Mouse (Mus musculus) heart, adult 8-10 months (tissue): Measurements from ENCODE around the gene Clp1. TPM values are rescaled to one million over a fixed set of nuclear protein-coding genes. Genes with fewer than 3 reads are reported as not detected.

Experiments
- DNase-seq: peaks from one replicate; pipeline ENCODE4 v3.0.0; 2022; ENCODE audit warnings: low spot score
- total RNA-seq, 4 experiments: library from RNA; stranded (reverse); gene quantifications; 2 replicates each; pipeline ENCODE4 v1.2.4; 2022

The Clp1 gene
- 1 to 10 TPM; 4.0 to 6.5 (median 4.6) TPM for total RNA-seq

DNA sequence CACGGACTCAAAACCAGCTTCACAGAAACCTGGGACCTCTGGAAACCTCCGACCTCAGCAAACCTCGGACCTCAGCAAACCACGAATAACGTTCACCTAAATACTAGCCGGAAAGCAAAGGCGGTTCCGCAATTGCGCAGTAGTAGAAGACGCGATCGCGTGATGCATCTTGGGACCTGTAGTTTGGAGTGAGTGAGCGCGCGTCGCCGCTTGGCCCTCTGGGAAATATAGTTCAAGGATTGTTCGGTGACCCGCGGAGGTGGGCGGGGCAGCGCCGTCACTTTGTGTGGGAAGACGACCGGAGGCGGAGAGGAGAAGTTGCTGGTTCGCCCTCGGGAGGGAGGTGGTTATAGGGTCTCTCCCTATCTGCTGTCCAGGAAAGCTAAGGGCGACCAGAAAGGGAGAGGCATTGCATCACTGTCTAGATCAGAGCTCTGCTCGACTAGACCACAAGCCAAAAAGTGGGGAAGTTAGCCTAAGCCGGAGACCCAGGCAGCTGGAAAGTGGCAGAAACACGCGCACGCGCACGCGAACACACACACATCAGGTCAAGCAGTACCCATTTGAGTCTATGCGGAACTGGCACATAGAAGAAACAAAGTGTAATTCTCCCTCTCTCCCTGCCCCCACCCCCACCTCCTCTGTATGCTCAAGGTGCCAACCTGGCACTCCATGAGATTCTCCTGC, at the start of gene Clp1:
TSS of gene Clp1 (minus strand) at position 179 of the 687 bp plus-strand sequence.
- DNase-seq: peak; percentile 98

DNA sequence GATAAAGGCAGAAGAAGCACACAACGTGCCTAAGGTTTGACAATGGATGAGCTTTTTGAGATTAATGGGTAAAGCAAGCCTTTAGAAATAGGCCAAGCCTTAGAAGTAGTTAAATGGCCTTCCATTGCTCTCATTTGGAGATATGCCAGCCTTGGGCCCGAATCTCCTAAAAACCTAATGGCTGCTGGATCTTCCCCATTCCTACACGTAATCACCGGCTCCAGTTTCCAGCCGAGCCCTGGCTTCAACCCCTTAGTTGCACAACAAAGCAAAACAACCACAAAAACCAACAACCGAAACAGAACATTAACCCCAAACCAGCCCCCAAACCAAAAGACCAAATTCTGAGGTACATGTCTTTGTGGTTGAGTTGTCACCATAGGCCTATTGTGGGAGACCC, 48.5 kb upstream of the Clp1 start:
- no peak for DNase-seq

GRCm38 (mm10) chr2:84775241-84775640, 48.1 kb upstream of the Clp1 start, which contains the start of gene Serping1:
Gene Serping1 (minus strand): TSS chr2:84775444.
- no peak for DNase-seq

- peak; percentile 83 for DNase-seq
These were observed 47.6 kb upstream of the Clp1 start for GRCm38 (mm10) chr2:84774751-84775150.

- DNase-seq: no peak
These were observed 46.0 kb upstream of the Clp1 start for GRCm38 (mm10) chr2:84773195-84773594.

GRCm38 (mm10) chr2:84772454-84772853, 45.3 kb upstream of the Clp1 start:
- DNase-seq: no peak

DNA sequence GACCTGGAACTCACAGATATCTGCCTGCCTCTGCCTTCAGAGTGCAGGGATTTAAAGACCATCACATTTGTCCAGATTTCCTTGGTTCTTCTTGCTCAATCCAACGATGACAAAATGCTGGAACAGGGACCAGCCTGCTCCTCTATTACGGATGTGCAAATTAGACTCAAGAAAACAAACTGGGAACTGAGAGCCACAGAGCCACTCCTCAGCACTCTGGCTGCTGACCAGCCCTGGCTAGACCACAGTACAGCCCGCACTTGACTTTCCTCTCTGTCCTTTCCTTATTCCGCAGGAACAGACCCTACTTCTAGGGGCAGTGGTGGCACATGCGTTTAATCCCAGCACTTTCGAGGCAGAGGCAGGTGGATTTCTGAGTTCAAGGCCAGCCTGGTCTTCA, 43.4 kb upstream of the Clp1 start:
- peak; percentile 51 for DNase-seq

- no peak for DNase-seq
These were observed 35.7 kb upstream of the Clp1 start for GRCm38 (mm10) chr2:84762818-84763217.

DNA sequence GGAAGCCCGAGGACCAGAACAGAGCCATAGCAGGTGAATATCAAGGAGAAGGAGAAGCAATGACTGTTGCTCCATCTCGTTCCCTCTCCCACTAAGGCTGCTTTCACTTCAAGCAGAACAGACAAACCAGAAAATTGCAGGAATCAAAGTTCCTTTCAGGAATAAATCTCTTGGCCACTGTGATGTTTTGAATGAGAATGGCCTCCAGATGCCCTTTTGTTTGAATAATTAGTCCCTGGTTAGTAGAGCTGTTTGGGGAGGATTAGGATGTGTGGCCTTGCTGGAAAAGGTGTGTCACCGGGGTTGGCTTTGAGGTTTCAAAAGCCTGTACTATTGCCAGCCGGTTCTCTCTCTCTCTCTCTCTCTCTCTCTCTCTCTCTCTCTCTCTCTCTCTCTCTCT, 35.1 kb upstream of the Clp1 start:
- DNase-seq: no peak

GRCm38 (mm10) chr2:84761840-84762239, 34.7 kb upstream of the Clp1 start:
- no peak for DNase-seq

DNA sequence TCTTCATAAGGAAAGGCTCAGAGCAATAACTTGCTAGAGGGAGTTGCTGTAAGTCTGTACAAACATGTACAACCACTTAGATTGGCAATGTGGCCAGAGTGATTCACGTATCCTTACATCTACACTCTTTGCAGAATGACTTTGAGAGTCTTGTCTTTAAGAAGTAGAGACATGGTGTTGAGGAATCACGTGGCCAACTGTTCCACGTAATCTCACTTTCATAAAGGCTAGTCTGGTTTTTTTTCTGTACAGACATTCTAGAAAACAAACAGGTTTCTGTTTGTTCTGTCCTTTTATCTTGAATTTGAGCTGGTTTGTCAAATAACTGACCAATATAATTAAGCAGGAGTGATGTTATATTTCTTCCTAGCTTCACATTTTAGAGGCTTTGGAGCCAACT, 34.2 kb upstream of the Clp1 start:
- DNase-seq: no peak

GRCm38 (mm10) chr2:84760777-84761176, 33.6 kb upstream of the Clp1 start:
- no peak for DNase-seq

GRCm38 (mm10) chr2:84758542-84759127, 31.5 kb upstream of the Clp1 start:
- peak; percentile 53 for DNase-seq

DNA sequence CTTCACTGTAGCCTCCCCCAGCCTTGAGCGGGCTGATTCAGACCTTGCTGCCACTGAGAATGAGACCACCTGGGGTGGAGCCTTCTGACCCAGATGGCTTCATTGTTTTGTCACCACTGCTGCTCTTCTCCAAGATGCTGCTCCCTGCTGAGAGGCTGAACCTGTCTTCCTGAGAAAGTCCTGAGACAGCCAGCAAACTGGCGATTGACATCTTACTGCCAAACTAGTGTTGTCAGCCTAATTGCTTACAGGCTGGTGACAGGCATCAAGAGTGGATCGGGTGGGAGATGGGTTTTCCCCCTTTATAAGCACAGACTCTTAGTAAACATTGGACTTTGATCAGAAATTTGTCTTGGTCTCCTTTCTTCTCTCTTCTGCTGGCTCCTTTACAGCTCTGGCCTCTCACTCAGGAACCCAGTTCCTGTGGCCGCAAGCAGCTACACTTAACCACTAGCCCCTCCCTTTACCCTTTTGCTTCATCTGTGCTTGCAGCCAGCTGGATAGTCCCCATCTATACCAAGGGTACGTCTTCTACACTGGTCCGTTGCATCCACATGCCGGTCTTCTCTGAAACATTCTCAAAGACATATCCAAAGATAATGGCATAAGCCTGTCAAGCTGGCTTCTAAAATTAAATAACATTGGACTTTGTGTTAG, 30.0 kb upstream of the Clp1 start:
- no peak for DNase-seq

DNA sequence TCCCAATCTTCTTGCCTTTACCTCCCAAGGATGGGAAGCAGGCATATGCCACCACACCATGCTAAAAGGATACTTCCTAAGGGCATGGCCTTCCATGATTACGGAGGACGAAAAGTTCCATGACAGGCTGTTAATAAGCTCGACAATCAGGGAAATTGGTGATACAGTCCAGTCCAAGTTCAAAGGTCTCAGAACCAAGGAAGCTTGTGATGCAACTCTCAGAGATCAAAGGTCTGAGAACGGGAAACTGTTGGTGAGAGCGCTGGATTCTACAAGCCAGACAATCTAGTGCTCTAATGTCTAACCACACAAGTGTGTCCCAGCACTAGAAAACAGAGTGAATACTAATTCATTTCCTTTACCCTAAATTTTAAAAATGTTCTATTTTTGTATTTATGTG, 29.1 kb upstream of the Clp1 start:
- DNase-seq: no peak

- DNase-seq: no peak
These were observed 23.0 kb upstream of the Clp1 start for GRCm38 (mm10) chr2:84750115-84750514.

DNA sequence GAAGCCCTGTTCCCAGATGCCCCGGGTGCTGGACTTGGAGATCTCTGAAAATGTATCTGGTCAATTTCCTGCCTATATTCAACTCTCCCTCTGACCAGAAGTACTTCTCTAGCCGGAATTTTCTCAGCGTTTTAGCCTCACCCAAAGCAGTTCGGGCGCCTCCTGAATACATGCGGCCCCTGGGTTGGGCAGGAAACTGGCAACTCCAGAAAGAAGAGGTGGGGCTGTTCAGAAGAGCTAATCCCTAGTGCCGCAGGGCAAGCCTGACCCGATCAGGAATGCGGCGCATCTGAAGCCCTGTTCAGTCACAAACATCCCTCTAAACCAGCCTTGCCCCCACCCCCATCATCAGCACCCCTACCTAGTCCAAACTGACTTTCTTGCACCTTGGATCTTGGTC, 17.0 kb upstream of the Clp1 start:
- no peak for DNase-seq

- DNase-seq: peak; percentile 36
These were observed 16.4 kb upstream of the Clp1 start, which contains the start of gene Gm19426 for GRCm38 (mm10) chr2:84743561-84743960. Gene Gm19426 (minus strand): TSS chr2:84743655.

DNA sequence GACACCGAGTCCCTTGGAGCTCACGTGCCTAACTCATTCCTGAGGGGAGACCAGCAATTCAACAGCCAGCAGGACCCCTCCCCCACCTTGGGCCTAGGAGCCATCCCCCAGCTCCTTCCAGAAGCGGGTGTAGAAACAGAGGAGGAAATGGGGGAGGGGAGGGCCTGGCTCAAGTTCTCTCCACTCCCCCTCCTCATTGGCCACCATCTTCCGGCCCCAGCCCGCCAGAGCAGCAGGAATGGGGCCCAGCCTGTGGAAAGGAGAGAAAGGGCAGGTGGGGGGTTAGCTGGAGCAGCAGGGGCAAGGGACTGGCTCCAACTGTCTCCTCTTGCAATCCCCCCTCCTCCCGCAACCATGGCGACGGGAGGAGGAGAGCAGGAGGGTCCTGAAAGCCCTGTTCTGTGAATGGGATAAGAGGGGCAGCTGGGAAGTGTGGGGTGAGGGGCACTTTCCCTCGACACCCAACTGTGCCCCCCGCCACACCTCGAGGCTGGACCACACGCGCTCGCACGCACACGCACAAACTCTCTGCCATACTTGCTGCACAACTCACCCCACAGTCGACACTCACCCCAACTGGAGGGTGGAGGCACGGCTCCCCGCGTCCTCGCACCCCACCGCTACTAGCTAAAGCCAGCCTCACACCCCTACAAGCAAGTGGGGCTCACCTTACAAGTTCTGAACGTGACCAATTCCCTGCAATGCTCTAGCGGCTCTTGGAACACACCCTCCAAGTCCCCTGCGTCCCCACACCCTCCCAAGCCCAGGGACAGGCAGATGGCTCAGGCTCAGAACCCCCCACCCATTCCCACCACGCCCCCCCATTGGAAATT, 15.5 kb upstream of the Clp1 start:
- no peak for DNase-seq

- DNase-seq: no peak
These were observed 14.8 kb upstream of the Clp1 start for GRCm38 (mm10) chr2:84741841-84742450.

GRCm38 (mm10) chr2:84740608-84741333, 13.6 kb upstream of the Clp1 start:
- no peak for DNase-seq
